Mouse (Mus musculus) layer of hippocampus, postnatal 10 days (tissue): ENCODE results near the gene Mcfd2. TPM values are rescaled to one million over a fixed set of nuclear protein-coding genes. Genes with fewer than 3 reads are reported as not detected.
A peak's percentile ranks its signal among the peaks of the same experiment; 100 is the strongest.

Experiments
- DNase-seq, 2 experiments: peaks; one replicate each; pipeline ENCODE4 v3.0.0; 2021; ENCODE audit warnings: low spot score in 2 of 2
- total RNA-seq, 2 experiments: library from RNA; stranded (reverse); gene quantifications; 2 replicates each; pipeline ENCODE4 v1.2.3; 2021

Mcfd2 gene
- total RNA-seq, 2 experiments from 2014 or later = 35.4 to 37.0 TPM

- no peak for DNase-seq
These were observed 23.6 kb upstream of the Mcfd2 start for GRCm38 (mm10) chr17:87289367-87289766.

GRCm38 (mm10) chr17:87288131-87288530, 22.4 kb upstream of the Mcfd2 start:
- no peak for DNase-seq

- no peak for DNase-seq
These were observed 21.6 kb upstream of the Mcfd2 start for GRCm38 (mm10) chr17:87287197-87287777.

GRCm38 (mm10) chr17:87286481-87287143, 20.9 kb upstream of the Mcfd2 start:
- DNase-seq = no peak

GRCm38 (mm10) chr17:87285731-87286465, 20.2 kb upstream of the Mcfd2 start:
- no peak for DNase-seq

- DNase-seq = no peak
These were observed 18.8 kb upstream of the Mcfd2 start for GRCm38 (mm10) chr17:87284482-87285040.

- no peak for DNase-seq
These were observed 18.2 kb upstream of the Mcfd2 start for GRCm38 (mm10) chr17:87283755-87284481.

GRCm38 (mm10) chr17:87283055-87283754, 17.5 kb upstream of the Mcfd2 start:
- peak in 1 of 2 experiments; percentile 46 for DNase-seq

GRCm38 (mm10) chr17:87282706-87283053, 16.9 kb upstream of the Mcfd2 start, which contains the start of gene Ttc7:
Gene Ttc7 (plus strand): TSS chr17:87282886.
- DNase-seq = peak; percentile 93 to 96

- DNase-seq = peak; percentile 67 to 76
These were observed 16.4 kb upstream of the Mcfd2 start for GRCm38 (mm10) chr17:87282007-87282705.

- no peak for DNase-seq
These were observed 9.9 kb upstream of the Mcfd2 start for GRCm38 (mm10) chr17:87275363-87276341.

- no peak for DNase-seq
These were observed 3.7 kb upstream of the Mcfd2 start for GRCm38 (mm10) chr17:87269454-87269853.

- DNase-seq = no peak
These were observed 576 bp downstream of the Mcfd2 start for GRCm38 (mm10) chr17:87264927-87265791.

- DNase-seq = no peak
These were observed 1.5 kb downstream of the Mcfd2 start for GRCm38 (mm10) chr17:87264054-87264830.

GRCm38 (mm10) chr17:87263401-87263800, 2.3 kb downstream of the Mcfd2 start:
- DNase-seq = no peak

GRCm38 (mm10) chr17:87255672-87256071, 10.1 kb downstream of the Mcfd2 start:
- no peak for DNase-seq

- DNase-seq = no peak
These were observed 11.4 kb downstream of the Mcfd2 start for GRCm38 (mm10) chr17:87254384-87254783.
